Mouse (Mus musculus) megakaryocyte progenitor cell, adult 5-6 weeks (primary cell): Measurements from ENCODE around the gene Myo10. TPM values are rescaled to one million over a fixed set of nuclear protein-coding genes. Genes with fewer than 3 reads are reported as not detected.
A peak's percentile ranks its signal among the peaks of the same experiment; 100 is the strongest.

Experiments used
- ATAC-seq: replicated peaks from 2 replicates; pipeline ENCODE4 v1.8.0; 2016; ENCODE audit warnings: mild to moderate bottlenecking, moderate TSS enrichment, inconsistent platforms; ENCODE audit not compliant: poor library complexity
- total RNA-seq, 2 experiments: library from RNA; stranded (forward) in 1 of 2; stranded (reverse) in 1 of 2; fragments of 157-497, 149-512 nt in 1 of 2; fragments of 200-1000 nt in 1 of 2; gene quantifications; 2 replicates each; pipeline versions ENCODE4 v1.2.3 to v1.2.4; 2015 to 2017

Myo10 gene
- total RNA-seq, 2 experiments from 2014 or later = 2.9 to 3.8 TPM

DNA sequence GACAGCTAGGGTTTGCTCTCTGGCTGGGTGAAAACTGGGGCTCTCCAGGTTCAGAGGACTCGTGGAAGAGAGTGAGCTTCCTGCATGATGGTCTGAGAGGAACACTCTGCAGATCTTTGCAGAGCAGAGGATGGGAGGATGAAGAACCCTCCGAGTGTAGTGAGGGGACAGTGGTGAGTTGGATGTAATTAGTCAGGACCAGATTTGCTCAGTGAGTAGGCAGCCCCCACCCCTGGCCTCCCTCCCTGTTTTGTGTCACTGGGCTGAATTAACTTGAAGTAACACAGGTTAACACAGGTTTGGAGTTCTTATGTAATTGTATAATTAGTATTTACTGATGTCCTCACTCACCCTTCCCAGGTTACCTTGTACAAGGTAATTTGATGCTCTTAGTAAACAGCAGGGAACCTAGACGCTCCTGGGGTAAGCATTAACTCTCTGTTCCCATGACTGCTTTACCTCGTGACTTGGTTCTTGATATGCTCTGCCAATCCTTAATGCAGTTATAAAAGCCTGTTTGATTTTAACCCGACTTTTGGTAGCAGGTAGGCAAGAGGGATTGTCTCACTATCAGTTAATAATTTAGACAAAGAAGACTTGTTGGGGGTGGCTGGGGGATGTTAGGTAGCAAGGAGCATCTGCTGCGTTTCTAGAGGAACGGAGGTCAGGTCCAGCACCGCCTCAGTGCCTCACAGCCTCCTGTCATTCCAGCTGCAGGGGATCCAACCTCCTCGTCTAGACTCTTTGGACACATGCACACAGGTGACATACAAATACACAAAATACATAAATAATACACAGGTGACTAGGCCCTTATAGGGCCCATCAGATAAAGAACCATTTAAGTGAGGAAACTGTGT is 66.3 kb downstream of the Myo10 start:
- no peak for ATAC-seq

DNA sequence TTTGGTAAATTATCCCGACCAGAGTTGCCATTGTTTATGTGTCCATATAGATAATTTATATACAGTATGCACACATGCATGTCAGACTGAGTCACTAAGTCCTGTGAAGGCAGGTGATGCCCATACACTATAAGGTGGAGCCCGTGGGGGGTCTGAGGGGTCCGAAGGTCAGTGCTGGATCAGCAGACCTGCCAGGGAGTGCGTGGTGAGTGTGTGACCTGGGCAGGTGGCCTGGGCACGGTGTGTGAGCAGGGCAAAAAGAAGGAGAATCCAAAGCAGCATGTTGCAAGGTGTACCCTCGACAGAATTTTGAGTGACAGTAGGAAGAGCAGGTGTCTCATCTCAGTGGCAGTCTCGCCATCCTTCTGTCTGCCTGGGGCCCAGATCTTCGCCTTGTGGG is 67.2 kb downstream of the Myo10 start:
- ATAC-seq = no peak

DNA sequence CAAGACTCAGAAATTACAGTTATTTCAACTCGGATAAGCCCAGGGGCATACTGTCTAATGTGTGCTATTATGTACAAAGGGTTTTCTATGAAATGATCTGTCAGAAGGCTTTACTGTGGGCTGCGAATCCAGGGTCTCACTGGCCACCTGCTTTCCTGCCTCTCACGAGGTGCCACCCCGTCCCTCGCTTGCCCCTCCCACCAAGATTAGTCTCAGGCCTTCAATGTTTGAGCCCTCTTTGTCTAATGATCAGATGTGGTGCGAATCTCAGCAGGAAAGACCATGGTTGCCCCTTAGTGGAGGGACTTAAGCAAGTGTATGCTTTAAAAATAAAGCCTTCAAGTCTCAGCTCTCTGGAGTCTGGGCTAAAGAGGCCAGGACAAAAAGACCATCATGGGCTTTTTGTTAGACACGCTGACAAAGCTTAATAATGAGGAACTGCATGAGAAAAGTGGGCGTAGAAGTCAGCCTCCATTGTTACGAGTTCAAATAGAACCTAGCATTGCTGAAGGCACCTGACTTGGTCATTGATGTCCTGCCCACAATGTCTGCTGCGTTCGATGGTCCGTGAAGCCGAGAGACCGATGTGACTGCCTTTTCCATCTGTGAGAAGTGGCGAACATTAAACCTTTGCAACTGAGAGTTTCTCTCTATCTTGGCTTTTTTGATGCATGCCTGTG is 67.9 kb downstream of the Myo10 start:
- no peak for ATAC-seq

DNA sequence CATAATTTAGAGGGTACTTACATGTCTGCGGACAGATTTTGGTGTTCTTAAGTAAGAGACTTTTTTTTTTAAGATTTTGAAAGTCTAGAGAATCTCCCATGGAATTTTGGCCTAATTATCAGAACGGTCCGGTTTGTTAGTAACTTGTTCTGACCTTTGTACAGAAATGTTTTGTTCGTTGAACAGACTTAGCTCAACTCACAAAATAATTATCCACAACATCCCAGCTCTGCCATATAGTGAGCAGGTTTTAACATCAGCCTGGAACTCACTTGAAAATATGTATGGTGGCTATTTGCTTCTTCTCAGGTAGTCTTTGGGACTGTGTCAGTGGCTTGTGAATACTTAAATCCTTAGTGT is 68.4 kb downstream of the Myo10 start:
- ATAC-seq = no peak

DNA sequence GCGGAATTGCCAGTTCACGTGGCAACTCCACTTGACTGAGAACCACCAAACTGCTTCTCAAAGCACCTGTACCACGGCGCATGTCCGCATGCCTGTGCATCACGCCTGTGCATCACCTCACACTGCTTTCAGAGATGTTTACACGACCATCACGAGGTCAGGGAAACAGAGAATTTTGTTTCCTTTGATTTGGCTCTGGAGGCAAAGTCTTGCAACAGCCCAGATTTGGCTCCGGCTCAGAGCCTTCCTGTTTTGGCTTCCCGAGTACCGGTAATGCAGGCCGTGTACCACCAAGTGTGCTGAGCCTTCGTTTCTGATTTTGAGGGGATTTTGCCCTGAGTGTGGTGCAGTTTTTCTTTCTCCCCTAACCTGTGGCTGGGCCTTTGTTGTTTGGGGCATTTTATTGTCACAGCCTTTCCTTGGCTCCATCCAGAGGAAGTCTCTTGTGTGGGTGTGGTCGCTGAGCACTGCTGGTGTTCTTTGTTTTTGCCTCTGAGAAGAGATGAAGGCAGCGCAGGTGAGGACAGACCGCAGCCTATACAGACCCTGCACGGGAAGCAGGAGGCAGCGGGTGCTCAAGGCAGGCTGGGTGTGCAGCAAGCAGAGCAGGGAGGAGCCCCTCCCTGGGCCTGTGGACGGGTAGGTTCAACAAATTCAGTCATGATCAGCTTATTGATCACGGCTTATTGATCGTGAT is 70.1 kb downstream of the Myo10 start:
- ATAC-seq = no peak

DNA sequence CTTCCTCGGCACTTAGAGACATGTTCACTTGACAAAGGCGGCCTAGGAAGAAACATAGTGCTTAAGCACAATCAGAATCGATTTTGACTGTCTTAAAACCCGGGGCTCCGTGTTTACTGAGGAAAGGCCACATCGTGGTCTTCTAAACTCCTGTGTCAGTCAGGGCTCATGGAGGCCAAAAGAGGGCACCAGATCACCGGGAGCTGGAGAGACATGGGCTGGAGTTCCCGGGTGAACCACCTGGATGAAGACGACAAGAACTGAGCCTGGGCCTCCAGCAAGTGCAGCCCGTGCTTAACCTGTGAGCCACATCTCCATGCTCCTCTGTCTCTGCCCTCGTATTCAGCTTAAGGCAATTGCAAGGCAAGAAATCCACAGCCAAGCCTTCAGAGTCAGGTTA is 71.4 kb downstream of the Myo10 start:
- no peak for ATAC-seq

DNA sequence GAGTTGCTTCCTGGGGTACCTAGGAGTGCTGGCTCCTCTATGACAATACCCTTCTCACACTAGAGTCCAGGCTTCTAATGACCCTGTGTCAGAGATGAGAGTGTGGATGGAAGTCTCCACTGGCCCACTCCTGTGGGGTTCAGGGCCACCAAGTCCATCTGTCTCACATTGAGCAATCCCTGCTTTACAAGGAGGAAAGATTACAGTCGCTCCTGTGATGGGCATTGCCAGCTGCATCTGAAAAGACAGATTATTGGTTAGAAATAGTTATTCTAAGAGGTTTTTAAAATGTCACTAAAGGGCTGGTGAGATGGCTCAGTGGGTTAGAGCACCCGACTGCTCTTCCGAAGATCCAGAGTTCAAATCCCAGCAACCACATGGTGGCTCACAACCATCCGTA is 72.4 kb downstream of the Myo10 start:
- ATAC-seq = no peak

DNA sequence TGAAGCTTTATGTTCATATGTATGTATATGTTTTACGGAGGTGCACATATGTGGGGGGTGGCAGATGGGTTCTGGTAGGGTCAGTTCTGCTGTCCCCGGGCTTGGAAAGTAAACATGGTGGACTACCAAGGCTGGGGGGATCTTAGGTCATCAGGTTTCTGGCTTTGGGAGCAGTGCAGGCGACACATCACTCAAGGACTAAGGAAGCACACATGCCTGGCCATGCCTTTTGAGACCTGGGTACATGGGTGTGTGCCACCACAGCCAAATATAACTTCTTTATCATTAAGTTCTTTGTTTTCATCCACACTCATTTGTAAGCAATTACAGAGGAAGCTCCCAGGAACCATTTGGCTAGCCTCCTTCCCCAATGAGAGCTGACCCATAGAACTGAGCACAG is 72.9 kb downstream of the Myo10 start:
- no peak for ATAC-seq

DNA sequence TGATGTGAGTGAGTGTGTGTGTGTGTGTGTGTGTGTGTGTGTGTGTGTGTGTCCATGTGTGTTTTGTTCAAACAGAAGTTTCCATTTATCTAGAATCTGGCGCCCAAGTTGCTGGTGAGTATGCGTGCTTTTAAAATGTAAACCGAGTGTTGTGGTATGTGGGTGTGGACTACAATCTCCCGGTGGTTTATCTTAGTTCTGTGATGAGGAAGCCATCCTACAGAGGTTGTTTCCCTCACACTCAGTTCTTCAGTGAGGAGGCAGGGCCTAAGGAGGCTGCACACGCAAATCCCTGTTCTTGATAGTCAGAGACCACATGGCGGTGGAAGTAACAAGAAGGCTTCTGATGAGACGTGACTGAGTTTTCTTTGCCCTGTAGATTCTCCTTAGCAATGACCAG is 73.6 kb downstream of the Myo10 start:
- ATAC-seq = no peak

DNA sequence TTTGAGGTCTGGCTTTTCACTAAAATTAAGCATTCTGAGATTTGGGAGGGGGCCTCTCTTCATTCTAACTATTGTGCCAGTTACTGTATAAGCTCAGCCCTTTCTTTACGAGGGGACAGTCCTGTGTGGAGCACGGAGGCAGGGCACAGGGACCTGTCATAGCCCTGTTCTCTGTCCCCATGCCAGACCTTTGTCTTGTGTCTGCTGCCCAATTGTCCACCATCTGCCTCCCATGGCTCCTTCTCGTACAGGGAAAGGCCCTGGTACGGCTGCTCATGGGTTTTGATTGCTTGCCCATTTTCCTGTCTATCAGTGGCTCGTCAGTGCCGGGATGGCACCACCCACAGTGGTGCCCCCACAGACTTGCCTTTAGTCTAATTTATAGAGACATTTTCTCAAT is 74.3 kb downstream of the Myo10 start:
- ATAC-seq = no peak

DNA sequence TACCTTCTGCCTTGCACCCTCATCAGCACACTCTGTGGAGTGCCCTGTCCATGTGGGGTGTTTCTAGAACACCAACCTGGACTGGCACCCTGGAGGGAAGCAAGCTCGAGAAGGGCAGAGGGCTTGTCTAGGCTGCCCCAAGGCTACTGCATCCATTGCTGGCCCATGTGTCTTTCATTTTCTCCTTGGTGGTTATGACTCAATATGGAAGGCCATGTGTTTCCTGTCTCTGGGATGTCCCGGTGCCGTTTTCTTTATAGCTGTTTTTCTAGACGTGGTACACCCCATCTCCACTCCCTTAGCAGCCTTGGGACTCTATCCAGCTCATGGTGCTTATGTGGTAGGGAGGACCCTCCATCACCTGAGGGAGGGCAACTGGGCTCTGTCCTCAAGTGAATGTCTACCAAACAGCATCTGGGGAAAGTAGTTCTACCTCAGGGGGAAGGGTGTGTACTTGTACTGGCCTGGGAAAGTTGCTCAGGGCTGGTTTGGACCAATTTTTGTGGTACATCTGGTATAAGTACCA is 76.8 kb downstream of the Myo10 start:
- 0 out of 2 replicates have a peak, but pooled peaks have one; percentile 11 for ATAC-seq

DNA sequence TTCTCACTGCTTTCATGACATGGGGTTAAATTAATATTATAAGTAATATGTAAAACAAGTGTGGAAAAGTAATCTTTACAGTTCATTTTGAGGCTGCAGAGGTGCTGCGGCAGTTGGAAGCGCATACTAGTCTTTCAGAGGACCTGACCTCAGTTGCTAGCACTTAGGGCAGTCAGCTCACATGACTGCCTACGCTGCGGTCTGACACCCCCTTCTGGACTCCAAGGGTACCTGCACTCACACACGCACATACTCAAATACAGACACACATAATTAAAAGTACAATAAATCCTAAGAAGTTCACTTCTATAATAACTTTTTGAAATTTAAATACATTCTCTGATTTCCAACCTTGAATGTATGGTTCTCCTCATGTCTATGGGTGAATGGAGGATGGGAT is 80.3 kb downstream of the Myo10 start:
- ATAC-seq = no peak

DNA sequence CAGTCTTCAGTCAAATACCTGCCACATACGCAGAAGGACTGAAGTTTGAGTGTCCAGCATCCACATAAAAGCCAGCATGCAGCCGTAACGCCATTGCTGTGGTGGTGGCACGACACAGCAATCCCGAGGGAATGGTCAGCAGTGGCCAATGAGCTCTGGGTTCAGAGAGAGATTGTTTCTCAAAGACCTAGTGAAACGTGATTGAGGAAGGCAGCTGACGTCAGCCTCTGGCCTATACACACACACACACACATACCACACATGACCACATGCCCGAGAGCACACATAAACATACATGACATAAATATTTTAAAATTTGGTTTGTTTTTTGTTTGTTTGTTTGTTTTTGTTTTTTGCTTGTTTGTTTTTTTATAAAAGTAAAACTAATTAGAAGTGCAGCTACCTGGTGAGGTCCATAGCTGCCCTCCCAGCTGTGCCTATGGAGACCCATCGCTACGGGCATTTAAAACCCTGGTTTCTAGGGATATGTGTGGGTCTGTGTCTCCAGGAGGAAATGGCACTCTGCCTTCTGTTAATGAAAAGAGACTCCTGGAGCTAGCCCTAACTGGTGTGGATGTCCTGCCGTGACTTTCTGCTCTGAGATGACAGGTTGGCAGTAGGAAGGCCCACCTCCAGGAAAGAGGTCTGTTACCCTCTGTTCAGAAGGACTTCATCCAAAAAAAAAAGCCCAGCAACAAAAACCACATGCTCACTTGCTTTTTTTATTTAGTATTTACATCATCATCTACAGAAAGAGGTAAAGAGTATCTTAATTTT is 82.7 kb downstream of the Myo10 start:
- no peak for ATAC-seq

DNA sequence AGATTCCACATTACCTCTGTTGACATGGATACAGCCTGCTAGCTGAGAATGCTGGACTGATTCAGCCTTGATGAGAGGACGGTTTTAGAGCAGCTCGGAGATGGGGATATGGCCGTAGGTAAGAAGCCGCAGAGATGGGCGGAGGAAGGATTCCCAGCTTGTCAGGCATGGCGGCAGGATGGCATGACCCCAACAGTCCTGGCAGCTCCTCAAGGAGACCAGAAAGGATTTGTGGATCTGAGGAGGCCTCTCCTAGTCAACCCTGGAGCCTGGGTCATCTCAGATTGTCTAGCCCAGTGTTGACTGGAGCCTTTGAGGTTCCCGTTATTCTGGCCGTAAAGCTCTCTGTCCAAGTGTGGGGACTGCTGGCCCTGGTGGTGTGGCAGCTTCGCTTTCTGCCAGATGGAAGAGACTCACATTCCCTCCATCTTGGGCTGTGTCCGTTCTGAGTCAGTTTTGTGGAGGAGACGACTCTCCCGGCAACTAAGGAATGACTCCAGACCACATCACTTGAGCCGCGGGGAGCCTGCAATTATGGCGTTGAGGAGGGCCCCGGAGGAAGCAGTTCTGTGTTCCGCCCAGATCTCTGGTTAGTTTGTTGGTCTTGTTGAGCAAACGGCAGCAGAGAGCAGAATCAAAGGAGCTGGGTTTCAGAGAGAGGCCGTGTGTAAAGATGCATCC is 84.7 kb downstream of the Myo10 start:
- ATAC-seq = no peak

DNA sequence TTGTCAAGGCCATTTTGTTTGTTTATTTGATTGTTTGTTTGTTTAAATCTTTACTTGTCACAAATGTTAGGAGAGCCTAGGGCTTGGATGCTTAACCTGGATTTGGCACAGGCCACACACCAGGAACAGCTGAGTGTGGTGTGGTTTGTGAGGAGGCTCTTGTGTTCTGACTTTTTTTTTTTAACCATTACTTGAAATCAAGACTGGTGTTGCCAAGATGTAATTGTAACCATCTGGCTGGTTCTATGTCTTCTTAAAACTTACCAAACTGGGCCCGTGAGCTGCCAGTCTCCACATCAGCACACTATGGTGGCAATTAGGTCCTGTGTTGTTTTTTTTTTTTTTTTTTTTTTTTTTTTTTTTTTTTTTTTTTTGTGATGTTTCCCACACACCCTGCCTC is 85.6 kb downstream of the Myo10 start:
- no peak for ATAC-seq

DNA sequence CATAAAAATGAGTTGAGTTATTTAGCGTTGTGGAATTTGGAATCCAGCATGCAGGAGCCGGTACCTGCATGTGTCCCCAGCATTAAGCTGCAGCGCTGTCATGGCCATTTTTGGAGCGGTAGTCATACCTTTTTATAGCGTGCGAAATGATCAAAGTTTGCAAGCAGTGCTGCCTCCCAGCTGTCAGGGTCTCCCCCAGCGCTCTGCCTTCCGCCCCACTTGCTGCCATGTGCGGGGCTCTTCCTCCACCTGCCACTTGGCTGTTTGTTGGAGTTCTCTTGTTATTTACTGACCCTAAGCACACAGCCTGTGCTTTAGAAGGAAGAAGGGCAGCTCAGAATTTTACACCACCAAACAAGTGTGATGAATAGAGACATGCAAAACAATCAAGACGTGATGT is 88.6 kb downstream of the Myo10 start:
- no peak for ATAC-seq

DNA sequence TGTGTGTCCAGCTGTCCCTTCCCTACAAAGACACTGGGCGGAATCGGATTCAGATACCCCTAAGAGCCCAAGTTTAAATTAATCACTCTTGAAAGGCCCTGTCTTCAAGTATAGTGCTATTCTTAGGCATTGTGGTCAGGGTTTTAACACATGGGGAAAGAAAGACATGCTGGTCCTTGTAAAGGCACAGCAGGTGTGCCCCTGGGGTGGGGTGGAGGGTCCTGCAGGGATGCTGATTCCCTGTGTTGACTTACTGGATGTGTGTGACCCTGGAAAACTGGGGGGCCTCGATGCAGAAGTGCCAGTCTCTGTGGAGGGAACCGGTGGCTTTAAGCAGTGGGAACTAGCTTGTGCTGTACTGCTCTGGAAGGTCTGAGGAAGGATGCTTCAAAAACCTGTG is 90.6 kb downstream of the Myo10 start:
- ATAC-seq = no peak

DNA sequence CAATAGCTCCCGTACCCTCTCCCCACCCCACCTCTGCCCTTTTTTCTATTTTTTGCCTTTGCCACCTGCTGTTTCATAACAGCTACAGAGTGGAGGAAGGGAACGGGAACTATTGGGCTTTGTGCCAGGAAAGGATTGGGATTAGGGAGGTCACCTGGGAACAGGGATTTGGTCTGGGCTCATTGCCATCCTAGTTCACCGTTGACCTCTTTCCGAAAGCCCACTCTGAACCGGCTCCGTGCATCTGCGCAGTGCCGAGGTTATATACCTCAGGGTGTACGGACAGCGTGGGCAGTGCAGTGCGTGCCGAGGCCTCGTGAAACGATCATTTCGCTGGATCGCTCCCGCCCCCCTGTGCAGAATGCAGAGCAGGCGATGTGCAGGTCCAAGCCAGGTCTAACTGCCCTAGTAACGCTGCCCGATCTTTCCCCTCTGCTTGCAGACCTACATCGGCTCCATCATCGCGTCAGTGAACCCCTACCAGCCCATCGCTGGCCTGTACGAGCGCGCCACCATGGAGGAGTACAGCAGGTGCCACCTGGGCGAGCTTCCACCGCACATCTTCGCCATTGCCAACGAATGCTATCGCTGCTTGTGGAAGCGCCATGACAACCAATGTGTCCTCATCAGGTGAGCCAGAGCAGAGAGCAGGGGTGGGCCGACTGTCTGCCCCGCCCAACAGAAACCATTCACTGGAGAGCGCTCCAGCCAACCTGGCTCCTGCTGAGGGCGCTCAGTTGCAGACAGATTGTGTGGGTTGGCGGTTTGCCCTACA is 91.4 kb downstream of the Myo10 start:
- no peak for ATAC-seq

DNA sequence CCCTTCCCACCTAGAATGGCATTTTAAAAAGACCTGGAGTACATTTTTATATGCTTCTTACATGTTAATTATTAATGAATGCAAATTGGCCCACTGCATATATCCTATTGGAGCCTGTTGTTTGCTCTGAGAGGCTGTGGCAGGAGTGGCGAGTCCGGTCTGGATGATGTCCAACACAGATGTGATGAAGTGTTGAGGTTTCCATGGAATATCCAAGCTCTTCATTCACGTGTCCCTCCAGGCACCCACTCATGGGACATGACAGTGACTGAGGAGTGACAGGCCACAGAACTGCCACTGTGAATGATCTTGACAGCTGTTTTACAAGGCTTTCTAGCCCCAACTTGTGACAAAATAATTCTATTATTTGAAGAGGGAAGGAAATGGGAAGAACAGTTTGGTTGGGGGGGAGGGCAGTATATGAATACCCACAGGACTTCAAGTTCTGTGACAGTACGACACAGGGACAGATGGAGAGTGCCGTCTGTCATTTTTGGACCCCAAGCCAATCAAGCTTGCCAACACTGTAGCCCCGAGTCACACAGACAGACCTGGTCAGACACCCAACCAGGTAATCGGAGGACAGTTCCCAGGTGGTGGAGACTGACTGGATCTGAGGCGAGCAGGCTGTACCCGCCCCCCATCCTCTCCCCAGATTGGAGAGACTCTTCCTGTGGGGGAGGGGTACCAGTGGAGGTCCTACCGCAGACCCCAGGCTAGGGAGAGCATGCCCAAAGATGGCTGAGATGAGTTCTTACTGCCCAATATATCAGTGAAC is 93.1 kb downstream of the Myo10 start:
- ATAC-seq = no peak
